Mouse (Mus musculus) adrenal gland (tissue): ENCODE results near the gene Pip5k1c.

ENCODE experiments used
- intact Hi-C: fragments of 180-260 bp; cut with DNase I; formaldehyde crosslinking; loops from one replicate; pipeline ENCODE4 v1.15.1; 2025

Pip5k1c gene

DNA sequence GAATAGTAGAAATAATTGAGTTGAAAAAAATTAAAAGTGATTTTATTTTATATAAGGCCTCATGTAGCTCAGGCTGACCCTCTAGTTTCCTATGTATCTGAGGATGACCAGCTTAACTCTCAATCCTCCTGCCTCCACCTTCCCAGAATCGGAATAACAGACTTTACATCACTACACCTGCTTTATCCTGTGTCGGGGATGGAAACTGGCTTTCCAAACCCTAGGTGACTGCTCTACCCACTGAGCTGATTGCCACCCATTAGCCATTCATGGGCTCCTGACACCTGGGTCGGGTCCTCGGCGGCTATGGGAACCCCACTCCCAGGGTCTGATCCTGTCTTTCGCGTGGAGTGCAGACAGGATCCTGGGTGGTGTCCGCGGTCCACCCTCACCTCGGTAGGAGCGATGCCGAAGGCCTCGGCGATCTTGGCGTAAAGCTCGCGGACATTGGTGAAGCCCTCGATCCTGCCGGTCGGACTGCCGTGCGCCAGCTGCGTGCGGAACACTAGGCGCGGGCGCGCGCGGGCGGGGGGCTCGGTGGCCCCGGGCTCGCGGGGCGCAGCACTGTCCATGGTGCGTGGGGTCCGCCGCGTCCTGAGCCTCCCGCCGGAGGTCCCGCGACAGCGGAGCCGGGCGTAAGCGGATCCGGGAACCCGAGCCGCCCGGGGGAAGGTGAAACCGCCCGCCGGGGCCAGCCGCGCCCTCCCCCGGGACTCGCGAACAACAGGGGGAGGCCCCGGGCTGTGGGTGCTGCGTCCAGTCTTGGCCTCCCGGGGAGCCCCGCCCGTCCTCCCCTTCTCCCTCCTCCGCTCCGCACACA is 50.1 kb downstream of the Pip5k1c start, which contains the start of gene Gipc3:
Gene Gipc3 (minus strand): TSS at position 581 of the 820 bp plus-strand sequence.
- intact Hi-C loops = loop anchor here (5.0 kb wide), 1 partner anchor 51 kb away; the partner anchor contains the start of genes Pip5k1c and Tjp3

GRCm38 (mm10) chr10:81344421-81345161 is 51.8 kb downstream of the Pip5k1c start:
- intact Hi-C loops = loop anchor here (5.0 kb wide), 1 partner anchor 52 kb away; the partner anchor contains the start of genes Pip5k1c and Tjp3

DNA sequence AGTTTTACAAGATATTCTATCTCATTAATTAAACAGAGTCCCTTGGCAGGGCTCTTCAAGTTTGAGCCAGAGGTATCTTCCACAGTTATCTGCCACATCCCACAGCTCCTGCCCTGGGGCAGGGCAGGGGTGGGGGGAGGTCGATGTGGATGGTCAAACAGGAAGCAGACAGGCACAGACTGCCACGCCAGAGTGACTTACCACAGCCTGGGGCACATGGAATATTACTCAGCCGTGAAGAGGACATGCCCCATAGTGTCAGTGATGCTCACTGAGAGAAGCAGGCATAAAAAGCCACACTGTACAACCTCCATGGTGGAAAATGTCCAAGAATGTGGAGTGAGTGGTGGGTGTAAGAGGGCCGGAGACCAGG is 52.4 kb downstream of the Pip5k1c start:
- intact Hi-C loops = no loop called here

DNA sequence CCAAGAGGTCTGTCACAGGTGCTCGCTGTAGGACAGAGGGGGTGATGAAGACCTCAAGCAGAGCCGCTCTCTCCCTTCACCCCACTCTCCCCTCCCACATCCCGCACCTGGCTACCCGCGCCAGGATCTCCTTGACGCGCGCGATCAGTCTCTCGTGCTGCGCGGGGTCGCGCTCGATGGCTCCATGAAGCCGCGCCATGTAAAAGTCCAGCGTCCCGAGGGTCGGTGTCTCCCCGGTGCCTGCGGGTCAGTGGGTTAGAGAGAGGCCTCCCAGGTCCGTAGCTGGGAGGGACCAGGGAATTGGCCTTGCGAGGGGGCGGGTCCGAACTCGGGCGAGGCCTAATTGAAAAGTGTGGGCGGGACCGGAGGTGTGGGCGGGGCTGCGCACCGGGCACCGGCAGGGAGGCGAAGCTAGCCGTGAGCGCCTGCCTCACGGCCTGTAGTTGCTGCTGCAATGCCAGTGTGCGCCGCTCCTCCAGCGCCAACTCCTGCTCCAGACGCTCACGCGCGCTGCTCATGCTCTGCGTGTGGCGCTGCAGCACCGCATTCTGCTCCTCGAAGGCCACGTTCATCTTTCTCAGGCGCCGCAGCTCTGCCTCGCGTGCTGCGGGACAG is 53.8 kb downstream of the Pip5k1c start:
- intact Hi-C loops = no loop called here

GRCm38 (mm10) chr10:81349146-81349545 is 56.4 kb downstream of the Pip5k1c start:
- intact Hi-C loops = no loop called here

GRCm38 (mm10) chr10:81349961-81350350 is 57.2 kb downstream of the Pip5k1c start:
- intact Hi-C loops = no loop called here

DNA sequence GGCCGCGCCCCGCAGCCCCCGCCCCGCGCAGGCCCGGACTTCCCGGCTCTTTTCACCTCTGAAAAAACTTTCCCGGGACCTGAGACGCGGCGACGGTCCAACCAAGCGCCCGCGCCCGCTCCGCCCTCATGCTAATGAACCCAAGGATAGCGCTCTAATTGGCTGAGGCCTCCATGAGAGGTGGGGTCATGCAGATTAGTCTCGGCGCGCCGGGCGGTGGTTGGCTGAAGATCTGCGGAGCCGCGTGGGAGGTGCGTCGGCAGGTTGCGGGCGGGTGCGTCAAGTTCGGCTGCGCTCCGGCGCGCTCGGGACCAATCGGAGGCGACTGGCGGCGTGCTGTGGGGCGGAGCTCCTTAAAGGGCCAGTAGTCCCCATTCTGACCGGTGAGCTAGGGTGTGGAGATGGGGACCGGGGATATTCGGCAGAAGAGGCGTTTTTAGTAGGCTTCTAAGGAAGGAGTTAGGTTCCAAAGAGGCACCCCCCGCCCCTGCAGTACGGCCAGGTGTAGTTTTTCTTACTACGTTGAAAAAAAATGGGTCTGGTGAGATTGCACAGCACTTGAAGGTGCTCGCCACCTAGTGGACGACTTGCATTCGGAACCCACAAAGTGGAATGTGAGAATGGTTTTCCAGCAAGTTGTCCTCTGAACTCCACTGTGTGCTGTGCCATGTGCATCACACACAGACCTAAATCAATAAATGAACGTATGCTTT is 57.7 kb downstream of the Pip5k1c start, which contains the start of gene Hmg20b:
Gene Hmg20b (minus strand): TSS at position 130 of the 713 bp plus-strand sequence.
- intact Hi-C loops = no loop called here

DNA sequence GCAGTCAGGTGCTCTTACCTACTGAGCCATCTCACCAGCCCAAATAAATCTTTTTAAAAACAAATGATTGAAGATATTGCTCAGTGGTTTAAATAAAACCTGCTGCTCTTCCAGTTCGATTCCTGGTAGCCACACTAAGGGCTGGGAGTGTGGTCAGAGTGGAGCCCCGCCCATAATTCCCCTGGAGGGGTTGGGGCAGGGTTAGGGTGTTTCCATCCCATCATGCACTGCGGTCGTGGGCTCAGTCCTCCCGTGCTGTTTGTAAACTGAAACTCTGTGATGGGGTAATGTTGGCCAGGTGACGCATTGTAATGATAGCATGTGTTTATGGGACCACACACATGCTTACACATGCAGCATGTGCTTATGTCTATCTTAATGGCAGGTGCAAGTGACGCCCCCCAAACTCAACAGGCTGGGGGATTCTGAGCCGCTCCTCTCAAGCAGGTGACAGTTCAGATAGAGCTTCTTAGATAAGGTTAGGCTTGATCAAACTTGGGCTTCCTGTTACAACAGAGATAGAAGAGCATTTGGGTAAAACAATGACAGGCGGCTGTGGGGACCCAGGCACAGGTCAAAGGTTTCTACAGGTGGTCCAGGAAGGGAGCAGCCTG is 59.0 kb downstream of the Pip5k1c start:
- intact Hi-C loops = no loop called here

DNA sequence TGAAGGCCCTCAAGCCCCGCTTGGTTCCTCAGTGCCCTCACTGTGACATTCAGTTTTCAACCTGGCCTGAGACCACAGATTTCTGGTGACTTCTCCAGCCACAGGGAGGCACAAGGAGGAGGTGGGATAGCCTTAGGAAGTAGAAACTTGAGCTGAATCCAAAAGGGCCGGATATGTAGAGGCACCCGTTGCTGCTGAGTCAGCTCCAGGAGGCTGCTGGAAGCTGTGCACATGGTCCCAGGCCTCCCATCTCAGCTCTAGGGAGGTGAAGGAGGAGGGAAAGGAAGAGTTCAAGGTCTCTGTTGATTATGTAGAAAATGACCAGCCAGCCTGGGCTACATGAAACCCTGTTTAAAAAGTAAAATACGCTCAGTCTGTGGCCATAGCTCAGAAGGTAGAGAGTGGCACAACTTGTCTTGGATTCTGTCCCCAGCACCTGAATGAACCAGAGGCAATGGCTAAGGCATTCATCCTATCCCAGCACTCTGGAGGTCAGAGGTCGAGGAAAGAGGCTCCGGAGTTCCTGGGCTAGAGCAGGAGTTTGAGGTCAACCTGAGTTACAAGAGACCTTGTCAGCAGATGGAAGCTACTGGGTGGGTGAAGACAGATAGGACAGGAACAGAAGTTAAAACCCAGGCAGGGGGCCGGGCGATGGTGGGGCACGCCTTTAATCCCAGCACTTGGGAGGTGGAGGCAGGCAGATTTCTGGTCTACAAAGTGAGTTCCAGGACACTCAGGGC is 62.1 kb downstream of the Pip5k1c start:
- intact Hi-C loops = no loop called here

- intact Hi-C loops = no loop called here
These were observed 62.8 kb downstream of the Pip5k1c start for GRCm38 (mm10) chr10:81355533-81355932.

- intact Hi-C loops = no loop called here
These were observed 63.7 kb downstream of the Pip5k1c start for GRCm38 (mm10) chr10:81356352-81356990.

- intact Hi-C loops = no loop called here
These were observed 64.5 kb downstream of the Pip5k1c start, which contains the start of gene Mfsd12 for GRCm38 (mm10) chr10:81356991-81357844. TSS of gene Mfsd12 (plus strand) at chr10:81357491.

DNA sequence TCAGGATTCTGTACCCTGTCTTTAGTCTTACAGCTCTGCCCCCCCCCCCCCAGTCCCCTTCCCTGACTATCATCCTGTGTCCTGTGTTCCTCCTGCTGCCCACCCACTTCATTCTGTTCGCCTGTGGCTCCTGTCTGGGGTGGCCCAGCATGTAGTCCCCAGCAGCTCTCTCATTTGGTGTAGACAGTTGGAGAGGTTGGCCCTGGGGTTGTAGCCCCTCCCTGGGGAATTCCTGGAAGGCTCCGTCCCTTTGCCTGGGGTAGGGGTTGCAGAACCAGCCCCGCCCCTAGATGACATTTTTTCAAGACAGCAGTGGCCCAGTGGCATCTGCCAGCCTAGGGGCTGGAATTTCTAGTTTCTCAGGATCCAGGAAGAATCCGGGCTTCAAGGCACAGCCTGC is 65.4 kb downstream of the Pip5k1c start:
- intact Hi-C loops = no loop called here

- intact Hi-C loops = no loop called here
These were observed 66.1 kb downstream of the Pip5k1c start for GRCm38 (mm10) chr10:81358841-81359240.

DNA sequence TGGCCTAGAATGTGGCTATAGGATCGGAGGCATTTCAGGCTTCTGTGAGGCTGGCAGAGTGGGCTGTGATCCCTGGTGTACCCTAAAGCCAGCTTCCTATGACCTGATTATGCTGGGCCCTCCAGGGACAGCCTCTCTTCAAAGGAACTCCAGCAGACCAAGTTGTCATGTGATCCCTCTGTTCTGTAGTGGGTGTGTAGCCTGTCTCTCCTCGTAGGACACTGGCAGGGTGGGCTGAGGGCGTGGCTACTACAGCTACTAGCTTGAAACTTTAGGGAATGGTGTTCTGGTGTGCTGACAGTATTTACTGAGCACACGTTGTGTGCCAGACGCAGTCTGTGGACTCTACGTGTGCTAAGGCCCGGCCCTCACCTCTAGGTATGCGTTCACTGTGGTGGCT is 68.0 kb downstream of the Pip5k1c start:
- intact Hi-C loops = no loop called here

- intact Hi-C loops = no loop called here
These were observed 69.7 kb downstream of the Pip5k1c start for GRCm38 (mm10) chr10:81362336-81362949.

DNA sequence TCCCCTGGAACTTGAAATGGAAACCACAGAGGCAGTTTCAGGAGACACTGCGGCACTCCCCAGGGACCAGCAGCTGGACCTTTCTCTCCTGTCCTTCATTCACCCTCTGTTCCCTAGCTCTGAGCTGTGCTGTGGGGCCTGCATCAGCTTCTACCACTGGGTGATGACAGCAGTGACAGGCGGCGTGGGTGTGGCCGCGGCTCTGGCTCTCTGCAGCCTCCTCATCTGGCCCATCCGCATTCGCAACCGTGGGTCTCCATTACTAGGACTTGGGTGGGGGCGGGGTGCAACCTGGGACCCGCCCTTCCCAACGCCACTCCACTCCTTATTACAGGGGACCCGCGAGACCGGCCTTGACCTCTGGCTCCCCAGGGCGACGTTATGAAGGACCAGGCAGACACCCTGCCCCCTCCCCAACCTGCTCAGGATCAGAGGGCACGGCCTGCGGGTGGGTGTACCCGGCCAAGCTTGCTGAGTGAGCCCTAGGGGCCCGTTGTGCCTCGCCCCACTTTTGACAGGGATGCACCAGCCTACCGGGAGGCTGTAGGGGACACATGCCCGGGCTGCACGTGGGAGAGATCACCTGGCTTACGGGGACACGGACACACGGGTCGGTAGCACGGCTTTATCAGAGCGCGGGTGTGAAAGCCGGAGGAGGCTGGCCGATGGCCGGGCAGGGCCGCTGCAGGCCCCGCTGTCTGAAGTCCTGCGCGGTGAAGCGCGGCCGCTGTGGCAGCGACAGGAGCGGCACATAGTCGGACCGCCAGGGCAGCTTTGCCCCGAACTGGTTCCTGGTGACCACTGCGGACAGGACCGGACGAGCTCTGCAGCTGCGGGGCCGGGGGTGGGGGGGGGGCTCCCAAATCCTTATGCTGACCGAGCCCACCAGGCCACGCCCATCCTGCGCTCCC is 70.9 kb downstream of the Pip5k1c start:
- intact Hi-C loops = no loop called here
